Mouse (Mus musculus): Measurements from ENCODE around the gene Gm49711.
"Not testable (repeated sequence)": the region's sequence is repeated elsewhere in the genome, so short reads cannot be mapped to it uniquely, and the experiment has no call there.

Gene Gm49711

DNA sequence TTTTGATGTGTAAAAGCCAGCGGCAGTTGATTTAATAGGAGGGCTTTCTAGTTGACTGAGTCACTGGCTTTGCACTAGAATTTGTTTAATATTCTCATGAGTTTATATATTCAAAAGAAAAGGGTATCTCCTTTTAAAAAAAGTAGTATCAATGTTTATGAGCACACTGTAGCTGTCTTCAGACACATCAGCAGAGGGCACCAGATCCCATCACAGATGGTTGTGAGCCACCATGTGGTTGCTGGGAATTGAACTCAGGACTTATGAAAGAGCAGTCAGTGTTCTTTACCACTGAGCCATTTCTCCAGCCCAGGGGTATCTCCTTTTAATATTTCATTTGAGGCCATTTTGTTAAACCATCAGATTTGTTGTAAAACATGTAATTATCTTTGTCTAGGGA is 4.7 kb downstream of the Gm49711 start:
- DNase-seq (ENCODE audit: low spot score) = no peak

DNA sequence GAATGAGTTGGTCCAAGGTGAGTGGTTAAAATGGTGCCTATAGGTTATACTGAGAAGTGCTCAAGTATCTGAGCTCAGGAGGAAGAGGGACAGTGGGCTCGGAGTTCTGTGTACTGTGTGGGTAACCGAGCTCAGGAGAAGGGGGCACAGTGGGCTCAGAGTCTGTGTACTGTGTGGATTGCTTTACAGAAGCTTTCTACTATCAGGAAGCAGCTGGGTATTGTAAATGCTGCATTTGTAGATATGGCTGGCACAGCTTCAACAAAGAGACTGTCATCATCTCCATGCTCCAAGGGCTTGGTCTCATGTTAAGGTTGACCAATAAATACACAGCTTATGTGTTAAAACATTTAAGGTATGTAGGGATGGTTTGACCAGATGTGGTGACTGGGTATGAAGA is 6.7 kb downstream of the Gm49711 start:
- DNase-seq (ENCODE audit: low spot score) = no peak

DNA sequence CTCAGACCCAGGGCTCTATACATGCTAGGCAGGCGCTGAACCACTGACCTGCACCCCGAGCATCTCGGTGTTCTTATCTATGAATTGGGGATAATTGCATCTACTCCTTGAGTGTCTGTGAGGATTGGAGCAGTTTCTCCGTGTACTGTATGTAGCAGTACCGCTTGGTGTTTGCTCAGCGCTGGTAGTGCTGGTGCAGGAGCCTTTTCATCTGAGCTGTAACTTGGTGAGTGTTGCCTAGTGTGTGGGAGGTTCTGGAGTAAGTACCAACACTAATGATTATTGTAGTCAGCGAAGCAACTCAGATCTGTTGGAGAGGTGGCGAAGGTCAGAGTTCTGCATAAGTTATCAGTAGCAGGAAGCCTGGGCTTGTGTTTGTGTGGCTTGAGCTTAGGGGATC is 12.2 kb downstream of the Gm49711 start:
- DNase-seq (ENCODE audit: low spot score) = no peak

DNA sequence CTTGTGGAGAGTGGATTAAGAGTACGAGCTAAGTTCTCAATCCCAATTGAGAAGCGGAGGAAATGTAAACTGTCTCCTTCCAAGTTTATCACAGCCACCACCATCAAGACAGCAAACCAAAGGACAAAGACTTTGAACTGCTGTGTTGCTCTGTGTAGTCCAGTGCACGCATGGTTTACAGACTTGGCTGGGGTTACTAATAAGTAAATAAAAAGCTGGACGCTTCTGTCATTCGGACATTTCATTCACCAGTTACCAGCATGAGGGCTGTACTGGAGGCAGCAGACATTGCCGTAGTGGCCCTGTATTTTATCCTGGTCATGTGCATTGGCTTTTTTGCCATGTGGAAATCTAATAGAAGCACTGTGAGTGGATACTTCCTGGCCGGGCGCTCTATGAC is 18.7 kb downstream of the Gm49711 start:
- no peak for DNase-seq (ENCODE audit: low spot score)

DNA sequence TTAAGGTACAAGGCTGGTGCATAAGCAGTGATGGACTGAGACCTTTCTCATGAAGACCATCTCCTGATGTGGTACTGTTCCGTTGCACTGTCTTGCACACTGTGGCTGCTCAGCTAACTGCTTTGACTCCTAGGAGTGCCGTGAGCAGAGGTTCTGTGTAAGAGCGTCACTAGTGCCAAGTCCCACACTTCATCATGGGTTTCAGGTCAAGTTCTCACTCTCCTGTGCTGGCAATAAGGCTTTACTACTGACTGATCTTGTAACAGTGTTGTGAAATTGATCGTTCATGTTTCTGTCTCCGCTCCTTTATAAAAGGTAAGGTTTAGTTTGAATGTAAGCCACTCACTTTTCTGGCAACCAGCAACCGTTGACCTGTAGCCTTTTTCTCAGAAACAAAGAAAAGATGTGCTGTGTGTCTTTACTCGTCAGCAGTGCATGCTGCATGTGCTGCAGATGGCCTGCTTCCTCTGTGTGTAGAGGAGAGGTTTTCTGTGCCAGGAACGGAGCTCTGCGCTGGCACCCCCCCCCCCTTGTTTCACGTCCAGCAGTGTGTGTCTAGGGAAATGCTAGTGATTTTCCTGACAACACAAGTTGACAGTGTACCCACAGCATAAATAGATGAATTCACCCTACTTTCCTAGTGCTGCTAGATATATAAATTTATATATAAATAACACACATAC is 25.8 kb downstream of the Gm49711 start:
- no peak for DNase-seq (ENCODE audit: low spot score)

DNA sequence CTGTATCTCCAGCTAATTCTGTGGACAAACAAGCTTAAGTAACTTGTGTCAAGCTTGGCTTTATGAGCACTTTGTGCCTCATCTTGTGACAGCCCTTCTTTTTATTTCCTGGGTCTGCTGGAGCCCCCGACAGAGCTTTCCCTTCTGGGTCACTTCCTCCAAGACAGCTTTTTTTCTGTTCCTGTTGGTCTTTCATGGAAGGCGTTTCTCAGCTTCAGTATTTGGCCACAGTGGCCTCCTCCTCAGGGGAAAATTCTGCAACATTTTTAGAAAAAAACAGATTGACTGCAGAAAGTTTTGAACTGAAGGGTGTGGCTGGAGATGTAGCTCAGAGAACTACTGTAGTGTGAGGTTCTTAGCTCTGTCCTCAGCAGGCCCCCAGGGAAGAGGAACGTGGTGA is 31.1 kb downstream of the Gm49711 start:
- no peak for DNase-seq (ENCODE audit: low spot score)

DNA sequence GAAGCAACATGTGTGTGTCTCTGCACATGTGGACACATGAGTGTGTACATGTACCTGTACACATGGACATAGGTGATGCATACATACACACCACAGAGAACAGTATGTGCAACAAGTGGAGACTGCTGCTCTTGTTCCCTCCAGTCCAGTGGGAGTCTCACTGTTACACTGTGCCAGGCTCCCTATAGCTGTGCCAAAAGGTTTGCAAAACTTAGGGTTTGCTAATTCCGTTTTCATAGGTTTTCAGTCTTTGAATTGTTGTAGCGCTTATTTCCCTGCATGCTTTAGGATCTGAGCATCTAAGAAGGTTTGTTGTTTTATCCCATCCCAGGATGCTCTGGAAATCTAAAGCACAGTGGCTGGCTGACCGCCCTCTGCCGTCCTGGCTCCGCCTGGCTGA is 33.8 kb downstream of the Gm49711 start:
- peak; percentile 60 for DNase-seq (ENCODE audit: low spot score)

DNA sequence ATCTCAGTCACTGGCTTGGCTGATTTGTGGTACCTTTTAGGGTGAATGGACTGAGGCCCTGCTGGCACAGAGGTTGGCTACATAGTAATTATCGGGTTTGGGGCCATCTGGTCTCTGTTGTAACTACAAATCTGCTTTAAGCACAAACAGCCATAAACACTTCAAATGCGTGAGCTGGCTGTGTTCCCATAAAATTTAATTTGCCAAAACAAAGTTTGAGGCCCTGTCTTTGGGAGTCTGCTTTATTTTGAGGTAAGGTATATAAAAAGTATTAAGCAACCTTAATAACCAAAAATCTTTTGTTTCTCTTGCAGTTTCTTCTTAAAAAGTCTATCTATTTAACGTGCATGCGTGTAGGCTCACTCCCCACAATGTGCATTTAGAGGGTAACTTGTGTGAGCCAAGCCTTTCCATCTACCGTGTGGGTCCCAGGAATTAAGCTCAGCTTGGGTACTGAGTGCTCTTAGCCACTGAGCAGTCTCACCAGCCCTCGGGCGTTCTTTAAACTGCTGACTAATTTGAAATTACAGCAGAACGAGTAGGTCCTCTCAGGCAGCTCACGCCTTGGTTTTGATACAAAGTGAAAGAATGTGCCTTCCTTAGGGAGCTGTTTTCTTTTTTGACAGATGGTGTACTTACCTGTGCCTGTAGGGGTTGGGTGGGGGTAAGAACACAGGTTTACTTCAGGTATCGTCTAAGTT is 40.4 kb downstream of the Gm49711 start:
- DNase-seq (ENCODE audit: low spot score) = no peak

DNA sequence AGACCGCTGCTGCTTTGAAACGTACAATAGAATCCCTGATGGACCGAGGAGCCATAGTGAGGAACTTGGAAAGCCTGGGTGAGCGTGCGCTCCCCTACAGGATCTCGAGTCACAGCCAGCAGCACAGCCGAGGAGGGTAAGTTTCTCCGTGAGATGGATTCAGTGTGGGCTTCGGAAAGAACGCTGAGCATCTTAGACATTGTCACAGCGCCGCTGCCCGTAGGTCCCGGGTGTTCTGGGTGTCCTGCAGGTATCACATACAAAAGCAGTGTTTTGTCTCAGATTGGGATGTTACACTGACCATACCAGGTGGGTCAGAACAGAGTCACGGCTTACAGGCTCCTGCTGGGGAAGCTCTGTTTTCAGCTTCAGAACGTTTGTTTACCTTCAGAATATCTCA is 41.5 kb downstream of the Gm49711 start:
- DNase-seq (ENCODE audit: low spot score) = no peak

DNA sequence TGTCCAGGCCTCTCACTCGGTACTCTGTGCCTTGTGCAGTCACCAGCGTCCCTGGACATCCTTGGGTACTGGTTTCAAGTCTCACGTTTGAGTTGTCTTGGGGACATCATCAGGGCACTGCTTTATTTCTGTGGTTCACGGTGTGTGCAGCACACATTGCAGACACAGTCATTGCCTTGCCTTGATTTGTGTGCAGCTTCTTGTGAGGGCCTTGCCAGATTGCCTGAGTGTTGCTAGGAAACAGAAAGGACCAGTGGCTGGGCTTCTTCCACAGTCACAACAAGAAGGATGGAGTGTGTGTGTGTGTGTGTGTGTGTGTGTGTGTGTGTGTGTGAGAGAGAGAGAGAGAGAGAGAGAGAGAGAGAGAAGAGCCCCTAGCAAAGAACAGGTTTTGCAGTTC is 42.0 kb downstream of the Gm49711 start:
- no peak for DNase-seq (ENCODE audit: low spot score)

DNA sequence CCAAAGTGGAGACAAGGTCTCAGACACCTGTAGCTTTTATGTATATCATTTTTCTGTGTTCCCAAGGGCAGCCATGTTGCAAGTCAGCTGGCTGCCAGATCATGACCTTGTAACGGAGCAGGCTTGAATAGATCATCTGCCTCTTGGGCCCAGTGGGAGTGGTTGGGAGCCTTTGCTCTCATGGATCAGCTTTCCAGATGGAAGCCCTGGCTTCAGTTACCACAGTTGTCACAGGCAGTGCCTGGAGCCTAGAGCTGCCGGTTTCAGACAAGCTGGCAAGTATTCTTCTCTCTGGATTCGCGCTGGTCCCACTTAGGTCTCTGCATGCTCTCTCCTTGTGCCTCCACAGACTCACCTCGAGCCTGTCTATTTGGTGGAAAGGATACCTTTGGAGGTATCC is 44.0 kb downstream of the Gm49711 start:
- DNase-seq (ENCODE audit: low spot score) = peak; percentile 84

DNA sequence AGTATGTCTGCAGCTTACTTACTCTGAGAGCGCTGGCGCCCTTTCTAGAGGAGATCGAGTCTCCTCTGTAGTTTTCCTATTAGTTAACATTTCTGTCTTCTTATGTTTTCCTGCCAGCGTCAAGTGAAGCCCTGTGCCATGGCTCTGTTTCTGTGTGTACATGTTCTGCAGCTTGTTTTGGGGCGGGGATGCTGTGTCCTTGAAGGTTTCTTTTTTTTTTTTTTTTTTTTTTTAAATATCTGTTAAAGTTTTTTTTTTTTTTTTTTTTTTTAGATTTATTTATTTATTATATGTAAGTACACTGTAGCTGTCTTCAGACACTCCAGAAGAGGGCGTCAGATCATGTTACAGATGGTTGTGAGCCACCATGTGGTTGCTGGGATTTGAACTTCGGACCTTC is 44.8 kb downstream of the Gm49711 start:
- DNase-seq (ENCODE audit: low spot score) = not testable (repeated sequence)

DNA sequence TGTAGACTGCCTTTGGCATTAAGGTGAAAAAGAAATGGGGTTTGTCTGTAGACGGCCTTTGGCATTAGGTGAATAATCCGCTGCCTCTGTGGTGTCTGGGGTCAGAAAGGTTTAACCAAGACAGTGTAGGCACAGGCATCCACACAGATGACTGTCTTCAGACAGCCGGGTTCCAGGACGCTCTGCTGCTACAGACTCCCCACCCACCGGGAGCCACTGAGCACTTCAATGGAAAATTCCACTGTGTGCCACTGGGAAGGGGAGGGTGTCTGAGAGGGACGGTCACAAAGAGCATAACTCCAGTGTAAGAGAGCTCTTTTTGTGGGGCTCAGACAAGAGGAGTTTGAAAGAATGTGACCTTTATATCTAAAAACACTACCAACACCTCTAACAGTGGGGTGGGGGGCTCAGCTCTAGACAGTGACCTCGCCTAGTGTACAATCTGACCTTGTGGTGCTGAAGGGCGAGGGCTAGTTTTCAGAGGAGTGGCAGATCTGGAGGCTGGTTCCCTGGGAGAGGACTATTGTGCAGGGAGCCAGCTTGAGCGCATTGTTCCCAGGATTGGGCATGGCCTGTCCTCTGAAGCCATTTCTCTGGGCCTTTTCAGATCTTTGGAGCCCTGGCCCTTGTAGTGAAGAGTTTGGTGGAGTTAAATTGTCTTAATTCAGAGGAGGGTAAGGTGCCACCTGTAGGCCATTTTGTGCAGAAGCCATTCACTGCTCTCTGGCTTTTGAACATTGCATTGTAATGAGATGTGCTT is 45.6 kb downstream of the Gm49711 start:
- DNase-seq (ENCODE audit: low spot score) = no peak

DNA sequence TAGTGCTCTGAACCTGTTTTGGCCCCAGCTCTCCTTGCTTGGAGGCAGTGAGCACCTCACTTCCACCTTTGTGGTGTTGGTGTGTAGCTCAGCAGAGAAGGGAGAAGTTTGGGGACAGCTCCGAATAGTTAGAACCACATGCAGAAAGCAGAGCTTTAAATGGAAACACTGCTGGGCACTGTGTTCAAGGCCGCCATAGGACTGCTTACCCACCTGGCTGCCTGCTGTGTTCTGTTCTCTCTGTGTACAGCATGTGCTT is 46.1 kb downstream of the Gm49711 start:
- DNase-seq (ENCODE audit: low spot score) = no peak

DNA sequence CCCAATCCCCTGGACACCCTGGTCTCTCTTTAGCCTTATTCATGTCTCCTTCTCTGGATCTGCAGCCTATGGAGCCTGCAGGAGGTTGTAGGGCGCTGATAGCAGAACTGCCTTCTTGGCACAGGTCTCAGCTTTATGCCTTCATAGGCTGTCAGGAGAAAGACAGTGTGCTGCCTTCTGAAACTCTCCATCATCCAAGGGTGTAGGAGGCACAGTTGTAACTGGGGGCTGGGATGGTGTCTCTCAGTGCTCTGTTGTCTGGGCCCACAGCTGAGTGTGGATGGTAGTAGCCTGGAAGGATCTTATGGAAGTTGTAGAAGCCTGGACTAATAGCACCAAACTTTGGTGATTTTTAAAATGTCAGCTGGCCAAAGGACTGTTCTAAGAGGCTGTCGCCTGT is 46.8 kb downstream of the Gm49711 start:
- DNase-seq (ENCODE audit: low spot score) = no peak

DNA sequence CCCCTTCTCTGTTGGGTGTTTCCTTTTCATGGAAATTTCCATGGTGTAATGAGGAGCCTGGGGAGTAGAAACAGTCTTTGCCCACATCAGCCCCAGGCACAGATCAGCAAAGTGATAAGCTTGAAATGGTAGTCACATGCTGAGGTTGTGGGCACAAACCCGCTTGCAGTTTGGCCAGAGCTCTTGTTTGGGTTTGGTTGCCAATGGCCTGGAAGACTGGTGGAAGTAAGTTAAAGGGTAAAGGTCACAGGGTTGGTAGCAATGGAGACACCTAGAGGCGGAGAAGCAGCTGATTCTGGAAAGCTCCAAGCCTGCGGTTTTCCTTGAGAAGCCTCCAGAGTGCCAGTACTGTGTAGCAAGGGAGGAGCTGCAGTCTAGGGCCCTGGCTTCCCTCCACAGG is 47.5 kb downstream of the Gm49711 start:
- DNase-seq (ENCODE audit: low spot score) = peak; percentile 95

DNA sequence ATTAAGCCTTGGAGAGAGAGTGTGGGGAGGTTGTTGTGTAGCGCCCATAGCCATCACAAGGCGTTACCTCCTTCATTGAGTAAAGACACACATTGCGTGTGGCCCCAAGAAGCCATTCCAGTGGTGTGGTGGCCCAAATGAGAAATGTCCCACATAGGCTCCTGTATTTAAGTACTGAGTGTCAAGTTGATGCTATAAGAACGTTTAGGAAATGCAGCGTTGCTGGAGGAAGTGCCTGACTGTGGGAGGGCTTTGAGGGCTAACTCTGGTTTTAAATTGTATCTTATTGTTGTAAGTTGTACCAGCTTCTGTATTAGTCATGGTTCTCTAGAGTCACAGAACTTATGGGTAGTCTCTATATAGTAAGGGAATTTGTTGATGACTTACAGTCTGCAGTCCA is 49.2 kb downstream of the Gm49711 start:
- DNase-seq (ENCODE audit: low spot score) = no peak

DNA sequence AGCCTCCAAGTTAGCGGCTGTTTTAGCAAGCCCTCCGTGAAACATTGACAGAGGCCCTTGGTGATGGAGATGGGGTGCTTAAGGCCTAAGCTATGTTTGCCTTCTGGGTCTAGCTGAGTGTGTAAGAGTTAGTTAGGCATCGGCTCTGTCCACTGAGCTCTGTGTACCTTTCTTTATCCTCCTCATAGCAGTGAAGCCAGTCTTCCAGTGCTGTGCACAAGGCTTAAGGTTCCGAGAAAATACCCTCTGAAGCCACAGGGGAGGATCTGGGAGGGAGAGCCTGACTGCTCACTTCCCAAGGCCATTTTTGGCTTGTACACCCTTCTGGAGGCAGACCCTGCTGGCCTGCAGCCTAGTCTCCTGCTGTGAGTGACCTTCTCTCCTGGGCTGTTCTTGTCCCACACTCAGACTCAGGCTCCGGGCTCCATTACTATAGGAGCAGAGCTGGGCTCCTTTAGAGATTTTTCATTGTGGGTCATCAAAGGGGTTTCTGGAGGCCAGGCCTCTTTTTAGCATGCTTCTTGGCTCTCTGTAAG is 56.7 kb downstream of the Gm49711 start:
- peak; percentile 62 for DNase-seq (ENCODE audit: low spot score)

DNA sequence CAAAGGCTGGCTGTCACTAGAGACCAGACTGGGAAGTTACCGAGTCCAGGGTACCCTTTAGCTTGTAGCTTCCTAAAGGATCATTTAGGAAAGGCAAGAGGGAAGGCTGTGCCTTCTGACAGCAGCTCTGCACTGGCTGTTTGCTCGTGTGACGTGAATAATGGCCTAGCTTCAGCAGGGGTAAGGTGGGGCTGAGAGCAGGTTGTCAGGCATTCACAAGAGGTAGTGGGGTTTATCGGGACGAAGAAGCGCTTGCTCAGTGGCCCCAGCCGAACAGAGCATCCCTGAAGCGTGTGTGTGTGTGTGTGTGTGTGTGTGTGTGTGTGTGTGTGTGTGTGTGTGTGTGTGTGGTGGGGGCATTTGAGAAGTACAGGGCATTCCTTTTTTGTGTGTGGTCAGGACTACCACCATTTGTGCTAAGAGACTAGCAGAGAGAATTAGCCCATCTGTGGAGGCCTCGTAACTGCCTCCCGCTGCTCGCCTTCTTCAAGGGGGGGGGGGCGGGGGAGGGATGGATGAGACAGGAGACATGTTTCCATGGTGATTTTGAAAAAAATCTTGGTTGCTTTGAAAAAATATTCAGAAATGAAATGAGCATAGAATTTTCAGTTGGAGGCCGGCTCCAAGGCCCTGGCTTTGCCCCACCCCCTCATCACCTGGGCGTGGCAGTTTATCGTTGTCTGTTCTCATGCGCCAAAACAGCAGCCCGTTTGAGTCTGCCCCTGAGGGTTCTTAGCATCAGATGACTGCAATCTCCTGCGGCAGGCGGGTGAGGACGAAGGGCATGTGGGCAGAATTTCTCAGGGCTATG is 57.7 kb downstream of the Gm49711 start:
- no peak for DNase-seq (ENCODE audit: low spot score)

DNA sequence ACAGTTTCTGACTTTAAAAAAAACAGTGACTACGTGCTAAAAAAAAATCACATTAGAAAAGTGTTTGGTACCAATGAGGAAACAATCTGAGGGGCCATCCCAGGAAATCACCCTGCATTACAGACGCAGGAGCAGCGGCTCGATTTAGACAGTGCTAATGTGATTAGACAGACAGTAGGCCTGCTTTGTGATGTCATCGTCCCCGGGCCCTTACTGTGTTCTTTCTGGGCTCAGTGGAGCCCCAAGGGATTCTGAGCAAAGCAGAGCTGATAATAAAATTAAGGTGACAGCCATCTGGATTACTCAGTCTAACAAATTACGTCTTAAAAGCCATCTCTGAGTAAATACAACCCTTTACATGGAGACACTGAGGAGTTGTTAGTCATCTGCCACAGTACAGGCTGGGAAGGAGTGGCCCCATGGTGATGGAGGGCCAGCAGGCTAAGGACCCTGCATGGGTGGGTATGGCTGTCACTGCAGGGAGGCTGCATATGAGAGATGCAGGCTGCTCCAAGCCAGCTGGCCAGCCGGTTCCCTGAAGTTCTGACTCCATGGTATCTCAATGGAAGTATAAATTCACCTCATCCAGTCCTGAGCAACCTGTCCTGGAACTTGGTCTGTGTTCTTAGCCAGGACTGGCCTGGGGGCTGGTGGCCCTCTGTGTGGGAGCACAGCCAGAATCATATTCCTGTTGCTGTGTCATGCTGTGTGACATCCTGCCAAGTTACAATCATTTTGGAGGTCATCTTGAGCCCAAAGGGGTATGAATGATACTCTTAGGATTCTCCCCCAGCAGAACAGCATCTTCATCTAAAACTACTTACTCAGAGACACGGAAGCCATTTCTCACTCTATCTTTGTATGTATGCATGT is 59.5 kb downstream of the Gm49711 start:
- no peak for DNase-seq (ENCODE audit: low spot score)

DNA sequence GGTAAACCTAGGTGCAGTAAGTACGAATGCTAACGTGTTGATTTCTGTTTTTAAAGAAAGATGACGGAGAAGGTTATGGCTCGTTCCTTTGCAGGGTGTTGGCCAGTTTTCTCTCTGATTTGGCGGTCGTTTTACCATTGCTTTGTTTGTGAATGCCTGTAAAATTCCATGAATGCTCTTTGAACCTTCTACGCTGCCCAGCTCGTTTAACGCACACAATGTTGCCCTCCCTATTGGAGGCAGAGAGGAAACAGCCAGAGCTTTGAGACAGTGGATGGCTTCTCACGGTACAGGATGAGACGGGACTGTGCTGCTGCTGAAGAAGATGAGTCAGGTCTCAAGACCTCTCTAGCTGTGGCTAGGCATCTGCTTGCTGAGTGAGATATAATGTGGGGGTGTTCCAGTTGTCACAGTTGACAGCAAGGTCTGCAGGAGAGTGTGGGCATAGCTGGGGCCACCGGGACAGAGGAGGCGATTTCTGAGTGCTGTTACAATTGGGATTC is 60.9 kb downstream of the Gm49711 start:
- no peak for DNase-seq (ENCODE audit: low spot score)

All from adipocyte (in vitro differentiated cells).